Mouse (Mus musculus) midbrain, embryonic 14.5 days (tissue): ENCODE results near the gene Isg20l2. TPM values are rescaled to one million over a fixed set of nuclear protein-coding genes. Genes with fewer than 3 reads are reported as not detected.

Experiments
- ATAC-seq: fragments of 200-750 bp; cut with Nextera tagmentation; 2 replicates; pipeline ENCODE4 v1.8.0; 2017; ENCODE audit warnings: moderate number of reproducible peaks, moderate library complexity; ENCODE audit not compliant: low FRiP score, low TSS enrichment
- DNase-seq: peaks from one replicate; pipeline ENCODE4 v3.0.0-alpha.2; 2015
- H3K27ac ChIP-seq: fragments of 300-500 bp; sonication (generic); replicated peaks from 2 replicates; pipeline ENCODE4 v1.5.1; 2014; ENCODE audit warnings: mild to moderate bottlenecking, low read depth, low read length, moderate library complexity
- H3K27me3 ChIP-seq: fragments of 300-500 bp; sonication (generic); 2 replicates; pipeline ENCODE4 v1.6.1; 2014; ENCODE audit warnings: low read length, control low read depth, mixed read lengths; ENCODE audit not compliant: control insufficient read depth, insufficient read depth
- H3K36me3 ChIP-seq: fragments of 300-500 bp; sonication (generic); 2 replicates; pipeline ENCODE4 v1.6.1; 2014; ENCODE audit warnings: low read length, control low read depth; ENCODE audit not compliant: control insufficient read depth, insufficient read depth
- H3K4me1 ChIP-seq: fragments of 300-500 bp; sonication (generic); 2 replicates; pipeline ENCODE4 v1.6.1; 2014; ENCODE audit warnings: mild to moderate bottlenecking, antibody characterized with exemption, low read length, control low read depth; ENCODE audit not compliant: control insufficient read depth, insufficient read depth
- H3K4me2 ChIP-seq: fragments of 300-500 bp; sonication (generic); 2 replicates; pipeline ENCODE4 v1.6.1; 2014; ENCODE audit warnings: mild to moderate bottlenecking, low read length, moderate library complexity
- H3K4me3 ChIP-seq: fragments of 300-500 bp; sonication (generic); replicated peaks from 2 replicates; pipeline ENCODE4 v1.5.1; 2014; ENCODE audit warnings: low read depth, low read length
- H3K9ac ChIP-seq: fragments of 300-500 bp; sonication (generic); replicated peaks from 2 replicates; pipeline ENCODE4 v1.6.1; 2014; ENCODE audit warnings: mild to moderate bottlenecking, low read length, moderate library complexity
- H3K9me3 ChIP-seq: fragments of 300-500 bp; sonication (generic); 2 replicates; pipeline ENCODE4 v1.6.1; 2016; ENCODE audit warnings: low read length, control low read depth, mixed read lengths; ENCODE audit not compliant: control insufficient read depth
- WGBS: fragments of 180-500 bp; shearing (Covaris S2); extraction: QIAGEN DNeasy Blood & Tissue Kit; methylation state at CpG from one replicate; pipeline ENCODE4 v1.1.7; 2014; 5-methylcytosine and 5-hydroxymethylcytosine counted together
- polyA plus RNA-seq: library from polyadenylated mRNA; unstranded; fragments of >200 nt; fragmentation: Nextera tagmentation; extraction: Ambion mirVana; gene quantifications from 2 replicates; pipeline ENCODE4 v1.2.1, GENCODE M21; 2014

Isg20l2 gene
- polyA plus RNA-seq, 1 experiment from 2014 or later = 23.2 TPM

DNA sequence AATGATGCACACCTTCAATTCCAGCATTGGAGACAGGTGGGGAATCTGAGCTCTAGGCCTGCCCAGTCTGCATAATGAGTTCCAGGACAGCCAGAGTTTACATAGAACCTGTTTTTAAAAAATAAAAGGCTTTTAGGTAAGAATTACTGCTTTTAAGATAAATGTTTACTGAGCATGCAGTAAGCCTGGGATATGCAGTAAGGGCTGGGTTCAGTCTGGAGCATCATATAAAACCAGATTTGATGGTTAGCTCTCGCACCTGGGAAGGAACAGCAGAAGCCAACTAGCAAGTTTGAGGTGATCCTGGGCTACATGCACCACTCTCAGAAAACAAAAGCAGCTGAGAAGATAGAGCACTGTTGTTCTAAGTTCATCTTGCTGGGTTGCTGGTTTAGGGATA lies 11.6 kb upstream of the Isg20l2 start:
- no peak overlapping the region for H3K4me3 ChIP-seq
- DNase-seq (no peak), ATAC-seq (no peak)
- no peak overlapping the region for H3K9ac ChIP-seq
- no peak overlapping the region for H3K27ac ChIP-seq
- H3K4me1 ChIP-seq = peaks cover 5% of the 10 kb centered on the region; the same call in 1 of the 2 replicates
- H3K36me3 ChIP-seq = peaks cover 55% of the 10 kb centered on the region
- H3K27me3 ChIP-seq = no peaks in the 10 kb centered on the region
- WGBS = 89% methylated on average over 1 of the region's 1 CpGs
- no peaks in the 10 kb centered on the region for H3K9me3 ChIP-seq
- H3K4me2 ChIP-seq = peak overlapping the region; percentile 69; the same call in 1 of the 2 replicates

DNA sequence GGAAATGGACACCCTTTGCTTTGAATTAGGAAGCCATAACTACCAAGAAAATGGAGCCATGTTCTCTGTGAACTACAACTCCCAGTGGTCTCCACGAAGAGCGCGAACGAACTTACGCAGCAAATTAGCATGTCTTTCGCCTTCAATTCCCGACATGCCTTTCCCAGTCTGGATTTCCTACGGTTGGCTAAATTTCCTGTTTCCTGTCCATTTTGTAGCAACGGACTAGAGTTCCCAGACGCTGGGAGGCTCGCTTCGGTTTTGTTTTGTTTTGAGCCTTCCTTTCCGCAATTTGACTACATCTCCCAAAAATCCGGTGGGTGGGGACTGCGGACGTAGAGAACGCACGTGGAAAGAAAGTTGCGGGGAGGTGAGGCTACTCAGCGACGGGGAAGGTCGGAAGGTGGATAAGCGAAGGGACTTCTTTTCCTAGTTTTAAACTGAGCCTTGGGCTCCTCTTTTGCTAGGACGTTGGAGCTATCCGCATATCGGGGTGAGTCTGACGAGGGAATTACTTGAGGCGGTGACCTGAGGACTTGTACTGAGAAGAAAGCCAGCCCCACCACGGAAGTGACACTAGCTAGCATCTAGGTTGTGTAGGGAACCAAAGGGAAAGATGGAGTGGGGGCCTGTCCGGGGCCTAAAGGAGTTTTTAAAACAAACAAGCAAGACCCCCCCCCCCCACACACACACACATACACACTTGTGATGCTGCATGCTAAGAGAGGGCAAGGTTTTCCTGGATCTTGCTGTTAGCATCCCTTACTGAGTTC lies 10.6 kb upstream of the Isg20l2 start, which contains the start of gene Mrpl24:
Gene Mrpl24, plus strand, starts transcription at position 171 of the 773 bp plus-strand sequence.
- Histone ChIP-seq H3K4me1 (peaks cover 5% of the 10 kb centered on the region; the same call in 1 of the 2 replicates), H3K9ac (peak within 1 kb of the TSS; percentile 44), H3K36me3 (peaks cover 55% of the 10 kb centered on the region), H3K4me3 (peak within 1 kb of the TSS; percentile 46), H3K4me2 (peak within 1 kb of the TSS; percentile 69), H3K27me3 (no peaks in the 10 kb centered on the region), H3K27ac (peak within 1 kb of the TSS; percentile 60), H3K9me3 (no peaks in the 10 kb centered on the region)
- ATAC-seq (peak; percentile 86), DNase-seq (peak; percentile 95)
- WGBS = under 1% methylated on average over 30 of the region's 30 CpGs

DNA sequence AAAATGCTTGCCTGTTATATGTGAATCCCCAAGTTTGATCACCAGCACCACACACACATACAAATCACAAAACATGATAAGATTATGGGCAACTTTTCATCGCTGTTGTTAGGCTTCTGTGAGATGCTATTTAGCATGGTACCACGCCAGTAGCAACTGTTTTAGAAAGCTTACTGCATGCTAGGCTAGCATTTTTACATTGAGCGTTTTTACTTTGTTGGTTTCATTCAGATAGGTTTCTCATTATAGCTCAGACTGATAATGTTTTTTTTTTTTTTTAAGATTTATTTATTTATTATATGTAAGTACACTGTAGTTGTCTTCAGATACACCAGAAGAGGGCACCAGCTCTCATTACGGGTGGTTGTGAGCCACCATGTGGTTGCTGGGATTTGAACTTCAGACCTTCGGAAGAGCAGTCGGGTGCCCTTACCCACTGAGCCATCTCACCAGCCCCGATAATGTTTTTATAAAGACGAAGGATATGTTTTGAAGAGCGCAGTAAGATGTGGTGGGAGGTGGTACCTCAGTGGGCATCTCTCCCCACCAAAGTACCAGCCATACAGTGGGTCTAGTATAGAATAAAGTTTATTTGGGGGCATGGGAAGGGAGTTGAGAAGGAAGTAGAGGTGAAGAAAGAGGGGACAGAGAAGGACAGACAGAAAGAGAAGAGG lies 9.7 kb upstream of the Isg20l2 start:
- WGBS = 72% methylated on average over 9 of the region's 9 CpGs
- H3K4me1 ChIP-seq = peaks cover 5% of the 10 kb centered on the region; the same call in 1 of the 2 replicates
- no peak for DNase-seq
- H3K9ac ChIP-seq = no peak overlapping the region
- H3K9me3 ChIP-seq = no peaks in the 10 kb centered on the region
- H3K27me3 ChIP-seq = no peaks in the 10 kb centered on the region
- H3K4me3 ChIP-seq = peak overlapping the region; percentile 46
- H3K36me3 ChIP-seq = peaks cover 55% of the 10 kb centered on the region
- no peak for ATAC-seq
- no peak overlapping the region for H3K27ac ChIP-seq
- peak overlapping the region; percentile 69 for H3K4me2 ChIP-seq

DNA sequence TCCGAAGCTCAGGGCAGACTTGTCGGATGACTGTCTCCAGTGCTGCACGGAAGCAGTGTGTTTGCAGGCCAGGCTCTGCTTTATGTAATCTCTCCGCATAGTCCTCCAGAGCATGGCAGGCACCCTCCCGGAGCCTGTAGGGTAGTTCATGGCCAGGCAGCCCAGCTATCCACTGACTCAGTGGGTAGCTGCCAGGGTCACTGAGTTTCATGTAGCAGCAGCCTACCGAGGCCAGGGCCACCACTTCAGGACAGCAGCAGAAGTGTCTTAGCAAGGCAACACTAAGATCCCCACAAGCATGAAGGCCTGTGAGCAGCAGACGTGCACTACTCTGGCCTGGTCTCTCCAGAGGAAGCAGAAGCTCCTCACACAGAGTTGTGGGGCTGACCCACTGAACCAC lies 5.1 kb upstream of the Isg20l2 start:
- ATAC-seq (no peak), DNase-seq (no peak)
- H3K9ac ChIP-seq = no peak overlapping the region
- H3K4me1 ChIP-seq = peaks cover 8% of the 10 kb centered on the region
- no peak overlapping the region for H3K4me2 ChIP-seq
- H3K27me3 ChIP-seq = no peaks in the 10 kb centered on the region
- no peaks in the 10 kb centered on the region for H3K9me3 ChIP-seq
- H3K27ac ChIP-seq = no peak overlapping the region
- peaks cover 59% of the 10 kb centered on the region for H3K36me3 ChIP-seq
- H3K4me3 ChIP-seq = no peak overlapping the region
- 92% methylated on average over 7 of the region's 7 CpGs for WGBS

DNA sequence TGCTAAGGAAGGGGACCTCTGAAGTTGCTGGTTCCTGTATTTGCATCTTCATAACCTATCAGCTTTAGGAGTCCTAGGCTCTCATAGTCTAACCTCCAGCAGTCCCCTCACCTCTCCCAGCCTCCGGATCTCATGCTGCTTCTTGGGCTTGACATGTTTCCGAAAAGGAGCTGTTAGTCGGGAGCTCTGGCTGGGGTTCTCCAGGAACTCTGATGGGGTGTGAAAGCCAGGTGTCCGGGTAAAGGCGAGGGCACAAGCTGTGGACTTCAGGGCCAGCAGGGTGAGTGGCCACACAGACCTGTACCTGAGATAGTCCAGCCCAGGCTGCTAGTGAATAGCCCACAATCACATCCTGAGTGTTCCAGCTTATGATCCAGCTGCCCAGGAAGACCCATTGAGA lies 2.7 kb upstream of the Isg20l2 start:
- H3K36me3 ChIP-seq = peaks cover 63% of the 10 kb centered on the region
- DNase-seq = no peak
- no peak for ATAC-seq

DNA sequence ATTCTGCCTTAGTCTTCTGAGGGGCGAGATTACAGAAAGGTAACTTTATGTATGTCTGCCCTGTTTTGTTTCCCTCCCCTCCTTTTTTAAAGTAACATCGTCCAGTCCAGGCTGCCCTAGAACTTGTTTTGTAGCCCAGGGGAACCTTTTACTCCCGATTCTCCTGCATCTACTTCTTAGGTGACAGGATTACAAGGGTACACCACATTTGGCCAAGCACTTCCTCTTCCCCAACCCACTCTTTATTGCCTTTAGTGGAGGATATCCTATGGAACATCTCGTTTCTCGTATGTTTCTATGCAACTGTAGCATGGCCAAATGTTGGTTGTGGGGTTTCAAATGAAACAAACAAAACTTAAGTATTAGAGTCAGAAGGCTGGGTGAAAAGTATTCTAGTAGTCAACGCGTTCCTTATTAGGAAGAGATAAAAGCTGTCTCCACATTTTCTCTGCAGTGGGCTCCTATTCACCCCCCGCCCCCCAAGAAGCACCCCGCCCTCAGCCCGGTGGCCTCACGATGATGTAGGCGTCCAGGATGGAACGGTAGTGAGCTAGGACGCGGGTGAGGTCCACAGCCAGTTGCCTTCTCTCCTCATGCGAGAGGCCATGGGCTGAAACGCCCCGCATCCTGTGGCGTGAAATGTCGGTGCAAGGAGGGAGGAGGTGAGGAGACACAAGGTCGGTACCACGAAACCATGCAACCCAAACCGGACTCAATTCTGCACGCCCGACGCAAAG lies 605 bp upstream of the Isg20l2 start:
- ATAC-seq (peak; percentile 38), DNase-seq (no peak)
- Histone ChIP-seq H3K27me3 (no peaks in the 10 kb centered on the region), H3K27ac (peak overlapping the region; percentile 88), H3K9me3 (no peaks in the 10 kb centered on the region), H3K4me3 (peak overlapping the region; percentile 93), H3K4me2 (peak overlapping the region; percentile 79), H3K36me3 (peaks cover 59% of the 10 kb centered on the region), H3K9ac (peak overlapping the region; percentile 85), H3K4me1 (peaks cover 11% of the 10 kb centered on the region)
- 8% methylated on average over 26 of the region's 26 CpGs for WGBS

More for the DNA sequence above, 2.7 kb upstream of the Isg20l2 start:
- Histone ChIP-seq H3K9me3 (no peaks in the 10 kb centered on the region), H3K4me2 (no peak overlapping the region), H3K9ac (no peak overlapping the region), H3K27ac (no peak overlapping the region), H3K27me3 (no peaks in the 10 kb centered on the region), H3K4me1 (peaks cover 11% of the 10 kb centered on the region), H3K4me3 (no peak overlapping the region)
- WGBS = 95% methylated on average over 5 of the region's 5 CpGs

DNA sequence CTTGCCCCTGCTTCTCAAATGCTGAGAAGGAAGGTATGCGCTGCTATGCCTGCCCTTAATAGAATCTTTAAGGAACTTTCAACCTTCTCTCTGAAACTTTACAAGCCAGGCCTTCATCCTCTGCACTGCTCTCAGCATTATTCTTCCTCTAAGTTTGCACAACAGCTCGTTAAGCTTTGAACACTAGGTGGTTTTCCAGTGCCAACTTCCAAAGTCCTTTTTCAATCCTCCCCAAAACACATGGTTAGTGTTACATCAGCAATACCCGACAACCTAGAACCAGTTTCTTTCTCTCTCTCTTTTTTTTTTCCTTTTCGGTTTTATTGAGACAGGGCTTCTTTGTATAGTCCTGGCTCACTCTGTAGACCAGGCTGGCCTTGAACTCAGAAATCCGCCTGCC lies 3.9 kb downstream of the Isg20l2 start:
- Histone ChIP-seq H3K9ac (no peak overlapping the region), H3K4me2 (no peak overlapping the region), H3K4me1 (peaks cover 11% of the 10 kb centered on the region), H3K36me3 (peaks cover 51% of the 10 kb centered on the region), H3K27me3 (no peaks in the 10 kb centered on the region), H3K9me3 (no peaks in the 10 kb centered on the region), H3K27ac (no peak overlapping the region), H3K4me3 (no peak overlapping the region)
- ATAC-seq (no peak), DNase-seq (no peak)
- WGBS = 88% methylated on average over 5 of the region's 5 CpGs

DNA sequence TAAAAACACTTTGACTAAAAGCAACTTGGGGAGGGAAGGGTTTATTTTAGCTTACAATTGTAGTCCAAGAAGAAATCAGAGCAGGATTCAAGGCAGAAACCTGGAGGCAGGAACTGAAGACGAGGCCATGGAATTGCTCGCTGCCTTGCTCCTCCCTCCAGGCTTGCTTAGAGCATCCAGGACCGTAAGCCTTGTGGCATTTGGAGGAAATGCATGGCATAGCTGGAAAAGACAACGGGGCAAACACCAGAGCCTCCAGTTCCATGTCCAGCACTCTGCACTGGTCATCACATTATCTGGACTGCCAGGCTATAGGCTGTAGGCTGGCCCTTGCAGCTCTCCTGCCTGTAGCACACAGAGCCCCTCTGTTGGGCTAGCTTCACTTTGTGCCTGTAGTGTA lies 4.4 kb downstream of the Isg20l2 start:
- DNase-seq = no peak
- peaks cover 7% of the 10 kb centered on the region for H3K4me1 ChIP-seq
- no peaks in the 10 kb centered on the region for H3K9me3 ChIP-seq
- H3K27me3 ChIP-seq = no peaks in the 10 kb centered on the region
- WGBS = 71% methylated on average over 4 of the region's 4 CpGs
- H3K4me3 ChIP-seq = no peak overlapping the region
- no peak for ATAC-seq
- no peak overlapping the region for H3K4me2 ChIP-seq
- peaks cover 56% of the 10 kb centered on the region for H3K36me3 ChIP-seq
- no peak overlapping the region for H3K27ac ChIP-seq
- peak overlapping the region; percentile 4; the same call in 1 of the 2 replicates for H3K9ac ChIP-seq
